Mouse (Mus musculus) adrenal gland, adult 18-20 months (tissue): ENCODE results near the gene Adgrl3. TPM values are rescaled to one million over a fixed set of nuclear protein-coding genes. Genes with fewer than 3 reads are reported as not detected.

ENCODE experiments used
- DNase-seq, 2 experiments: peaks; one replicate each; pipeline ENCODE4 v3.0.0; 2021 to 2022; ENCODE audit warnings: low spot score in 2 of 2
- total RNA-seq, 2 experiments: library from RNA; stranded (reverse); gene quantifications; 1 replicate in 1 of 2; 2 replicates in 1 of 2; pipeline ENCODE4 v1.2.3; 2021

Adgrl3 gene
- total RNA-seq, 2 experiments from 2014 or later, result 5.1 to 5.5 TPM

- DNase-seq, result no peak
Measured at GRCm38 (mm10) chr5:81645557-81645956, 625.6 kb downstream of the Adgrl3 start.

GRCm38 (mm10) chr5:81653941-81654340, 634.0 kb downstream of the Adgrl3 start:
- DNase-seq, result no peak

- no peak for DNase-seq
Measured at GRCm38 (mm10) chr5:81661611-81662390, 641.9 kb downstream of the Adgrl3 start.

GRCm38 (mm10) chr5:81671025-81671424, 651.1 kb downstream of the Adgrl3 start:
- DNase-seq, result no peak

GRCm38 (mm10) chr5:81674275-81674974, 654.5 kb downstream of the Adgrl3 start:
- no peak for DNase-seq

- no peak for DNase-seq
Measured at GRCm38 (mm10) chr5:81674975-81675371, 655.0 kb downstream of the Adgrl3 start.

- DNase-seq, result no peak
Measured at GRCm38 (mm10) chr5:81676896-81677295, 657.0 kb downstream of the Adgrl3 start.

GRCm38 (mm10) chr5:81686206-81686605, 666.3 kb downstream of the Adgrl3 start:
- DNase-seq, result no peak

- DNase-seq, result no peak
Measured at GRCm38 (mm10) chr5:81686845-81687244, 666.9 kb downstream of the Adgrl3 start.

- DNase-seq, result no peak
Measured at GRCm38 (mm10) chr5:81729620-81730019, 709.7 kb downstream of the Adgrl3 start.

- DNase-seq, result no peak
Measured at GRCm38 (mm10) chr5:81736008-81736407, 716.1 kb downstream of the Adgrl3 start.

GRCm38 (mm10) chr5:81738286-81739032, 718.5 kb downstream of the Adgrl3 start:
- no peak for DNase-seq

- DNase-seq, result no peak
Measured at GRCm38 (mm10) chr5:81752426-81752825, 732.5 kb downstream of the Adgrl3 start.

GRCm38 (mm10) chr5:81755711-81756110, 735.8 kb downstream of the Adgrl3 start:
- DNase-seq, result no peak

GRCm38 (mm10) chr5:81757093-81757725, 737.3 kb downstream of the Adgrl3 start:
- no peak for DNase-seq

- no peak for DNase-seq
Measured at GRCm38 (mm10) chr5:81776234-81776633, 756.3 kb downstream of the Adgrl3 start.

- no peak for DNase-seq
Measured at GRCm38 (mm10) chr5:81776746-81777145, 756.8 kb downstream of the Adgrl3 start.

GRCm38 (mm10) chr5:81784770-81785169, 764.8 kb downstream of the Adgrl3 start:
- no peak for DNase-seq

GRCm38 (mm10) chr5:81790710-81791109, 770.8 kb downstream of the Adgrl3 start:
- no peak for DNase-seq

- DNase-seq, result no peak
Measured at GRCm38 (mm10) chr5:81794125-81794524, 774.2 kb downstream of the Adgrl3 start.

- peak in 1 of 2 experiments; percentile 13 for DNase-seq
Measured at GRCm38 (mm10) chr5:81794601-81795000, 774.7 kb downstream of the Adgrl3 start.
